Mouse (Mus musculus) urinary bladder, postnatal 4 days (tissue): Measurements from ENCODE around the gene Micu1.

ENCODE experiments used
- DNase-seq, 2 experiments: peaks; one replicate each; pipeline ENCODE4 v3.0.0; 2021 to 2022; ENCODE audit warnings: low spot score in 2 of 2

Micu1 gene

DNA sequence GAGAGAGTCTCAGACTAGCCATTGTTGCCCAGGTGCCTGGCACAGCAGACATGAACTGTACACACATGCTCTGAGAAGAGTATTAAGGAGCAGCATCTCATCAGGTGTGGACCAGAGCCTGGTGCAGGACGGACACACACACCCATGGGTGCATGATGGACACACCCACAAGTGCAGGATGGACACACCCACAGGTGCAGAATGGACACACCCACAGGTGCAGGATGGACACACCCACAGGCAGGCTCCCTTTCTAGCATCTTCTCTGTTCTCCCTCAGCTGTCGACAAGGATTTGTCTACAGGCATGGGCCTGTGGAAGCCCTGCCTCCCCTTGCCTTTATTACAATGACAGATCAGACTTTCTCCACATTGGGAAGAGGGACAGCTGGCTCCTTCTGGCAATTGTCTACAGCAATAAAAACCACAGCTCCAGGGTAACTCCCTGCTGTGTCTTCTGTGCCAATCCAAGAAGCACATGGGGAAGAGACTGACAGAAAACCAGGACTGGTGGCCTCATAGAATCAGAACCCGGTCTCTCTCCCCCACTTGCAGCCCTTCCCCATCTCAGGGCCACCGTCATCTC is 107.8 kb downstream of the Micu1 start:
- DNase-seq: no peak

DNA sequence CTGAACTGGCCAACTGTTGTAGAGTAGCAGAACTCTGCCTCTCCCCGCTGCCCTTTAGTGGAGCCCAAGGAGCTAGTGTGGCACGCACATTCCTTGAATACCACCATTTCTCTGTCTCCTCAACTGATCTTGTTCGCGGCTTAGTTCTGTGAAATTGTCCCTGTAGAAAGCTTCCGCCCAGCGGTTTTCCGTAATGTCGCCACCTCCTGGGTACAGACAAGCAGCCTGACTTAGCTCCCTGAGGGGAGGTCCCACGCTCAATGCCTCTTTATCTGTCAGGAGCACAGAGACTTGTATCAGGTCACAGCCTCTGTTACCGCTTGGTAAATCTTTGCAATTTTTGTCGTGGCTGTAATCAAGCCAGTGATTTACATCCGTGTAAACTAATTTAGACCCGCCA is 110.7 kb downstream of the Micu1 start:
- no peak for DNase-seq

GRCm38 (mm10) chr10:59813759-59814158 is 111.5 kb downstream of the Micu1 start:
- no peak for DNase-seq

DNA sequence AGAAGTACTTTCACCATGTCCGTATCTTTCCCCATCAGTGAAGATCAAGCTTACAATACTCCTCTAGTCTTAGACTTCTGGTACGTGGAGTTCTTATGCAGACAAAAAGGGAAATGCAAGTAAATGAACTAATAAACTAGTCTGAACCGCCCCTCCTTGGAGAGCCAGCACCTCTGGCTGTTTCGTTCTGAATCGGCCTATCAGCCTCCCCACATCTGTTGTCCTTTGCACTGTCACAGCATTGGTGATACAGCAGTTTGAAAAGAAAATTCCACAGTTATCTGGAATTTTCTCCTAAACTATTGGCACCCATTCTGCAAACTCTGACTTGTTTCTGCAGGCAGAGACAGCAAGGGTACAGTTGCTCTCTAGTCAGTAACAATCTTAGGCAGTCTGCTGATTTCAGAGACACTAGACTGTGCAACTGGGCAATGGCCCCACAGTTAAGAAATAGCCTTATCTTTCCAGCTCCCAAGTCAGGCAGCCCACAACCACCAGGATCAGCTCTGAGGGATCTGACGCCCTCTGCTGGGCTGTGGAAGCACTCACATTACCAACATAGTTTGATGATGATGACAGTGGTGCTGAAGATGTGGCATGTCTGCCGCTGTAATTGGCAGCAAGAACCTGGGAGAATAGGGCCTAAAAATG is 112.4 kb downstream of the Micu1 start:
- peak in 1 of 2 experiments; percentile 38 for DNase-seq

GRCm38 (mm10) chr10:59816569-59816968 is 114.3 kb downstream of the Micu1 start:
- DNase-seq: no peak

- no peak for DNase-seq
Measured at GRCm38 (mm10) chr10:59817528-59817927, 115.3 kb downstream of the Micu1 start.

DNA sequence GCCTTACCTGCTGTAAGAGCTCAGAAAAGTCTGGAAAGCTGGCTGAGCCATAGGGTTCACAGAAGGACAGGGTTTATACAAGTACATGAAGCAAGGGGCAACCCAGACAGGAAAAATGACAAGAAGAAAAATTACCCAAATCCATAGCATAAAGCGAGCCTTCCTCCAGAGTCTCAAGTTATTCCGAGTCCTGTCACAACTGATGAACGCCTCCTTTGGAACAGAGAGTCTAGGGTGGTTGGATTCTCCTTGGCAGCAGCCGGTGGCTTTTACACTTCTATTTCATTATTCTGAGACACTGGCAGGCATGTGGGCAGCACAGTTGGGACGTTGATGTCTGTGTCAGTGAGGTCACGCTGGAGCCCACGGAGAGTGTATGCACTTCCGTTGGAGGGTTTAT is 115.7 kb downstream of the Micu1 start:
- no peak for DNase-seq

DNA sequence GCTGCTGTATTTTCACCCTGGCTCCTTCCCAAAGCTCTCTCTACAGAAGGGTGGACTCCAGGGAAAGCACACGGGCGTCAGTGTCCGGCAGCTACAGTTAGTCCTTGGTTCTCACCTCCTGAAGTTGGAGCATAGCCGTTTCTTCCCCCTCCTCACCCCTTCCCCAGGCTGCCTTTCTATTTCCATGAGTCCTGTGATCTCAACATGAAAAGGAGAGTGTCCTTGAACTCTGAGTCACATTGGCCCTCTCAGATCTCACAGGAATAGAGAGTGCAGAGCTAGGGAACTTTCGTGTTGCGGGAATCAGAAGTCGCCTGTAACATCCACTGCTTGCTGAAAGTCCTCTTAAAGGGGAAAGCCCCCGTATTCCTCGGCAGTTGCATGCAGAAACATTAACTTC is 116.9 kb downstream of the Micu1 start:
- DNase-seq: no peak

GRCm38 (mm10) chr10:59820886-59821285 is 118.6 kb downstream of the Micu1 start:
- DNase-seq: no peak

DNA sequence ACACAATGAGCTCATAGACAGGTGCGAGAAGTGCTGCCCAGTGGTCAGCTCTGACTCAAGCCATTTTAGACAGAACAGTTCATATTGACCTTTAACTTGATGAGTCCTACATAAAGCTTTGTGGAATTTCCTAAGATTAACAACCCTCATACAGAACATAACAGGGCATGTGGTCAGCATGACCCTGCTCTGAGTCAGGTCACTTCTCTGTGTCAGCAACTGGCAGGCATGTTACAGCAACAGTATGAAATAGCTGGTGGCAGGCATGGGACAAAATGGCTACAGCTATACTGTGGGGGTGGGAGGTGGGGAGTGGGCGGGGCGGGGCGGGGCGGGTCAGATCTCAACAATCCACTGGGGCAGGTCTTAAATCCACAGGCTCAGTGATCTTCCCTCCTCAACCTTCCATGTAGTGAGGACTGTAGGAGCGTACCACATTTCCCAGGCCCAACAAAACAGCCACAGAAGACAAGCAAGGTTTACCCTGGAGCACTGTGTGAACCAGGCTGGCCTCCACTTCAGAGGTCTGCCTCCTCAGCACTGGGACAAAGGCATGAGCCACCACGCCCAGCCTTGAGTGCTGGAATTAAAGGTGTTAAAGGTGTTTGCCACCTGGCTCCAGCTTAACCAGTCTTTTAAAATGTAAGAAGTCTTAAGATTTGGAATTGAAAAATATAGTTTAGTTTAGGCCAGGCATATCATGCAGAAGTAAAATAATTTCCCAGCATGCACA is 119.2 kb downstream of the Micu1 start:
- no peak for DNase-seq

DNA sequence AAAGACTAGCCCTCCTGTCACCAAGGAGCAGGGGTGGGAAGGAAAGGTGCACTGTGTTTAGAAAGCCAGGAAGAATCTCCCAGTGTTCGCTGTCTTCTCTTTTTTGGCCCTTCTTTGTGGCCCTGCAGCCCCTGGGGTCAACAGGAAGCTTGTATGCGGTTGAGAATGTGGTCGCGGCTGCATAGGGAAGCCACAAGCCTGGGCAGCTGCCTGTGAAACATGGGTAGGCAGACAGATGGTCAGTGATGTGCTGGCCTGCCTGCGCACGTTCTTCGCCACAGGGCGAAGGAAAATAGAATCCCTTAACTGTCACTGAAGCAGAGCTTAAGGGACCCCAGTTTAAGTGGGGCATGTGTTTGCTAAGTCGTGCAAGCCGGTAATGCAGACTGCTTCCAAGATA is 120.6 kb downstream of the Micu1 start:
- no peak for DNase-seq

GRCm38 (mm10) chr10:59825137-59825812 is 123.0 kb downstream of the Micu1 start:
- DNase-seq: peak in 1 of 2 experiments; percentile 41

GRCm38 (mm10) chr10:59829886-59830285 is 127.6 kb downstream of the Micu1 start:
- DNase-seq: no peak

- DNase-seq: no peak
Measured at GRCm38 (mm10) chr10:59831950-59832349, 129.7 kb downstream of the Micu1 start.

DNA sequence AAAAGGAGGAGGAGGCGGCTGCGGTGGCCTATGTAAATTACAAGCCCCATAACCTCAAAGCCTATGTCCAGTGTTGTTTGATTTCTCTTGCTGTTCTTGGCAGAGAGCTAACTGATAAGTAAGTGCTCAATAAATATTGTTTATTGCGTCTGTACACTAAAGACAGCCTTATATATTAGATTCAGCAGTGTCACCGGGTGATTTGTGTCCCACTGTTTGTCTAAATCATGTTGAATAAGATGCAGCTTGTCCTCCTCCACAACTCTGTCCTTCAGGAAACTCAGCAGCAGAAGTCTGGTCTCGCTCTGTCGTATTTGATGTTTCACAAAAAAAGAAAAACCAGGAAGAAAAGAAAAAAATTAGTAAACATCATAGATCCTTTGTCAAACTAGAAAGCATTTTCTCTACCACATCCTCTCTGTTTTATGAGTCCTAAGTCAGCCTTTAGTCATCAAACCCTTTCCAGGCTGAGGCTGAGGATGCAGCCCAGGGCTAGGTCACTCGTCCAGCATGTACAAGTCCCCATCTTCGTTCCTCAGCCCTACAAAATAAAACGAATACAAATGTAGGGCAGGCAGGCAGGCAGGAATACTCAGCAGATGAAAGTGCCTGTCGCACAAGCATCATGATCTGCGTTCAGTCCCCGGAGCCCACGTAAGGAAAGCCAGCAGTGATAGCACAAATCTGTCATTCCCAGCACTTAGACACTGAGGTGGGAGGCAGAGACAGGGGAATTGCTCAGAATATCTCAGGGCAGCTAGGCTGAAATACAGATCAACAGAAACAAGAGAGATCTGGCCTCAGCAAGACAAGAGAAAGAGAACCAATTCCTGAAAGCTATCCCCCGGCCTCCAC is 133.3 kb downstream of the Micu1 start:
- no peak for DNase-seq

GRCm38 (mm10) chr10:59837490-59837889 is 135.2 kb downstream of the Micu1 start:
- DNase-seq: peak in 1 of 2 experiments; percentile 30

GRCm38 (mm10) chr10:59841434-59841833 is 139.2 kb downstream of the Micu1 start:
- DNase-seq: no peak

DNA sequence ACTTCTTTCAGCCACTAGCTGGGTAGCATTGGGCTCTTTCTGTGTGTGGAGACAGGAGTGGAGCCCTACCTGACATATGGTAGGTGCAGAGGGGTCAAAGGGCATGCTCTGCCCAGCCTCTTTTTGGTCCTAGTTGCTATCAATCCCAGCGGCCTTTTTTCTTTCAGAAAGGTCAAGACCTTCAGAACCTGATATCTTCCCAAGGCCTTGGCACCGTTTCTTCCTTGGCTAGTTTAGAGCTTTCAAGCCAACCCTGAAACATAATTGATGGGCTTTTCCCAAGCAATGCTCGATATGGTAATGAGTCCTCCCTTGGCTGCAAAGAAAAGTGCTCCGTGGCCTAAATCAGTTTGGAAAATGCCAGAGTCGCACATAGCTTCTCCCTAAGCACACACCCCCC is 140.8 kb downstream of the Micu1 start:
- DNase-seq: no peak

DNA sequence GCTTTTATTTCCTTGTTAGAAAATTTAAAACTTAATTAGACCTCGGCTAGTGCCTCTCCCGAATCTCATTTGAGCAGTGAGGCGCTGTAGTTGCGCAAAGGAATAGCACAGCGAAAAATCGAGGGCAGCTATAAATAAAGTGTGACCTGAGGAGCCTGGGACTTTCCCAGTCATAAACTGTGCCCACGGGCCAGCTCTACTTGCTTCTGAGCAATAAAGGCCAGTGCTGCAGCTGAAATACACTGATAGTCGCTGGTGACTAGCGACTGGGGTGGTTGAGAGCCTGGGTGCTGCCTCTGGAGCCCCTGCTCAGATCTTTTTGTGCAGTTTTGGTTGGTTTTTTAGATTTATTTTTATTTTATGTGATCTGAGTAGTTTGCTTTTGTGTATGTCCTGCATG is 142.4 kb downstream of the Micu1 start:
- DNase-seq: no peak

- DNase-seq: no peak
Measured at GRCm38 (mm10) chr10:59846416-59846815, 144.1 kb downstream of the Micu1 start.

DNA sequence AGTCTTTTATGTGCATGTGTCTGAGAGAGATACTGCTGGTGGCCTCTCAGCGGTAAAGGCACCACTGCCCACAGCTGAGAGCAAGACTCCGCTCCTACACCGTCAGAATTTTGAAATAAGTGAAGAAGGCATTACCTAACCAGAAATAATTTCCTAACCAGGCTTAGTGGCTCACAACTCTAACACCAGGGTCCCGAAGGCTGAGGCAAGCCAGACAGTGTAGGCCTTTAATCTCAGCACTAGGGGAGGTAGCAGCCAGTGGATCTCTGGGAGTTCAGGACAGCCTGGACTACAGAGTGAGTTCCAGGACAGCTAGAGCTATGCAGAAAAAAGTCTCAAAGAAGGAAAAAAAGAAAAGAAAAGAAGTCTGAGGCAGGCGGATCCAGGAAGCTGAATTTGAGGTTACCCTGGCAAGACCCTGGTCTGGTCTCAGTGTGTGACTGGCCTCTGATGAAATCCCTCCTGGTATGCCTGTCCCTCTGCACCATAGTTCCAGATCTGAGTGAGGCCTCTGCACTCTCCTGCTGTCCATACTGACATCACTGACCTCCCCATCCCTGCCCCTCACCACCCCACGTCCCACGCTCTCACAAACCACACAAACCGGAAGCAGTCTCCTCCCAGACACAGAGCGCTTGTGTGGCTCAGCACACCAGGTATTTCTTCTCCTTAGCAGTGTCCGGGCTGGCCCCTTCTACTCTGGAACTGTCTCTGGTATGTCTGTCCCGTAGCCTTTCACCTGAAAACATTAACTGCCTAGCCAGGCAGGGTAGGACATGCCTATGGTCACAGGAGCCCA is 146.0 kb downstream of the Micu1 start:
- DNase-seq: no peak
